Mouse (Mus musculus) right cerebral cortex, postnatal 4 days (tissue): ENCODE results near the gene Tjp3.

Experiments
- DNase-seq: peaks from one replicate; pipeline ENCODE4 v3.0.0-alpha.2; 2022

Gene Tjp3

DNA sequence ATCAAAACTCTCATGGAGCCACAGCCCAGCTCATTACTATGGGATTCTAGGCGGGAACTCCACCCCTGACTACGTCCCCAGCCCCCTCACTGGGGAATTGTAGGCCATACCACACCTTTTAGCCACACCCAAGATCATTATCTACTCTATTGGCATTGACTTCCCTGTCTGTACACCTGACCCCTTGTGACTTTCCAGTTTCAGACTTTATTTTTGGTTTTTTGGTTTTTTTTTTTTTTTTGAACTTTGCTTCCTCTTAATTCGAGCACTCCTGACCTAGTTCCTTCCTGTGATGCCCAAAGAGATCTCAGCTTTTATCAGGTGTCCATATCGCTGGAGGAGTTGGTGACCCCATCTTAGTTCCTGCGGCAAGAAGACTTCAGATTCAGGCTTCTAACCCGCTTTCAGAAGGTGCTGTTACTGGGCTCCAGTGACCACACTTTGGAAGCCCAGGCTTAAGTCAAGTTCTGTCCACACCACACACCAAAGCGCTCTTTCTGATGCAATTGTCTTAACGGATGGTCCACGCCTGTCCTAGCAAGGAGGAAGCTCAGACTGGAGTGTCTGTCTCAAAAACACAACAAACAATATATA lies at the start of gene Tjp3:
Gene Tjp3 (minus strand): TSS at position 71 of the 594 bp plus-strand sequence.
- DNase-seq, result no peak

GRCm38 (mm10) chr10:81340551-81341332 lies 49.4 kb upstream of the Tjp3 start:
- no peak for DNase-seq

DNA sequence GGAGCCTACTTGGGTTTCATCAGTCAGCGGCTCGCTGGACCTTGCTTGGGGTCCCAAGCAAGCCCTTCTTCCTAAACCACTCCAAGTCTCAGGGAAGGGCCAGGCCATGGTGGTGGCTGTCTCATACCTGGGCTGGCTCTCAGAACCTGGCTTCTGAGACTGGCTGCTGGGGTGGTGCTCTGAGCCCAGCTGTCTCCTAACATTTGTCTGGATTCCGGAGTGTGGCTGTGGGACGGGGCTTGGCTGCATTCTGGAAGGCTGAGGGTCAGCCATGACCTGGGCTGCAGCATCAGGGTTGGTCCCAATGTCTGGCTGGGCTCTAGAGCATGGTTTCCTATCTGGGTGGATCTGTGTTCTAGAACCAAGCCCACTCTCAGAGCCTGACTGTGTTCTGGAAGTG lies 45.2 kb upstream of the Tjp3 start:
- no peak for DNase-seq

DNA sequence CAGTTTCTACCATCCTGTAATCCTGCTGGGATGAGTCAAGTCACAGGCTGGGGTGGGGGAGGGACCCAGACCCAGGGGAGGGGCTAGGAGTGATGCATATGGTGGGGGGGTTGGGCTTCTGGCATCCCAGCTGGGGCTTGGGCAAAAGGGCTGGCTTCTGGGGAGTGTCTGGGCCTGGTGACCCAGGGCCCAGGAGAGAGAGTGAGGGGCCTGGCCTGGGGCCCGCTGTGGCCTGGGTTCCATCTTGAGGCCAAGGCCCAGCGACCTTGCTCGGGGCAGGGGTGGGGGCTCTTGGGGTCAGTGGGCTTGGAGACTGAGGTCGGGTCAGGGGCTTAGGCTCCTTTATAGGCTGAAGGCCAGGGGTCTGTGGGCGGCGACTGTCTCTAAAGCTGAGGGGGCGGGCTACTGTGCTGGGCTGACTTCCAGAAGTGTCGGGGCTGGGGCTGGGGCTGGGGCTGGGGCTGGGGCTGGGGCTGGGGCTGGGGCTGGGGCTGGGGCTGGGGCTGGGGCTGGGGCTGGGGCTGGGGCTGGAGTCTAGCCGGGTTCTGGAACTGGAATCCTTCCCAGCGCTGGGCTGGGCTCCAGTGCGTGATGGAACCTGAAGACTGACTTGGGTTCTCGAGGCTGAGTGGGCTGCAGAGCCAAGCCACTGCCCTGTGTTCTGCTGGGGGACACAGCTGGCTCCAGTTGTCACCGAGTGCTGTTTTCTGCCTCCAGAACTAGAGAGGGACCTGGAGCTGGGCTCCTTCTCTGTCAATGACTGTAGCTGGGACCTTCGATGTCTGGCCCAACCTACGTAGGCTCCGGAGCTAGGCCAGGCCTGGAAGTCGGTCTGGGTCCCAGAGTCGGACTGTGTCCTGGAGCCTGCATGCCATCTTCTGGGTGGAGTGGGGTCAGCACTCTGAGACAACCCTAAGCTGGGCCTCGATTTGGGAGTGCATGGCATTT lies 44.3 kb upstream of the Tjp3 start:
- DNase-seq, result no peak

- no peak for DNase-seq
Observed at GRCm38 (mm10) chr10:81334324-81334723, 42.9 kb upstream of the Tjp3 start.

- no peak for DNase-seq
Observed at GRCm38 (mm10) chr10:81332277-81332676, 40.9 kb upstream of the Tjp3 start.

DNA sequence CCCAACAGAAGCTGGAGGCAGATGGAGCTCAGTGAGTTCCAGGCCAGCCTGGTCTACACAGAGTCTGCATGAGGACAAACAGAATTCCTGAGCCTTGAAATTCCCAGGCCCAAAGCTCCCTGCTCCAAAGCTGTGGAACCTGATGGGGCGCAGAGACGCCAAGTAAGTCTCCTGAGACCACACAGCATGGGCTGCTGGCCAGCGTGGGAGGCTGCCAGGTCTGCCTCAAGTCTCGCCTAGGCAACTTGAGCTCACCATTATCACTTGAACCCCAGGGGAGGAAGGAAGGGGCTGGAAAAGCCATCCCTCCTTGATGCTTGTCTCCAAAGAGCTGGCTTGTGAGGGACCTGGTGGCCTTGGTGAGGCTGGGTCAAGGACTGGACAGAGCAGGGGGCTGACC lies 38.6 kb upstream of the Tjp3 start:
- DNase-seq, result no peak

DNA sequence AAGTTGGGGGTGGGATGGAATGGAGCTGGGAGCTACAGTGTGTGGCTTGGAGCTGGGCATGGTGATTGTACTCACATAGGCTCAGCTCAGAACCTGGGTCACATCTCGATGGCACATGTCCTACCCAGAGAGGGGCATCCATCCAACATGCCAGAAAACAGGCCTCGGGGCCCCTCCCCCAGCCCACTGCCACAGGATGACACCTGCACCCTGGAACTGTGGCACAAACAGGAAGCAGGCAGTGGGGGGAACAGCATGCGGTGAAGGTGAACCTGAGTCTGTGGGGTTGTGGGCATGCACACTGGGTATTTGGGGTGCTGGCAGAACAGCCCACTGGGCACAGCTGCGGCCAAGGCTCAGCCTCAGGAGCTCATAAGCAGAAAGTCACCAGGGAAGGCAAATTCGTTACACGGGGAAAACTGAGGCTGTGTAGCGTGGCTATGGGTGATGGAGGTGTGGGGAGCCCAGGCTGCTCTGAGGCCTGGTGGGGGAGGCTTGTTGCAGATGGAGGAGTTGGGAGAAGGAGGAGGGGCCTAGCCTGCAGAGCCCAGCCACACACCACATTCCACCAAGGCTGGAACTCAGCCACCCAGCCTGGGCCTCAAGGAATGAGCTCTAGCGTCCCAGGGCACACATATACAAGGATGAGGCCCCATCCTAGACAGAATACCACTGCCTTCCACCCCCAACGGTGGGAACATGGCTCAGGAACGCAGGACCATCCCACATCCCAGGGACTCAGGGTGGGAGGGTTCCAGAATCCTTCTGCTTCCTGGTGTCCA lies 38.0 kb upstream of the Tjp3 start:
- DNase-seq, result no peak

- DNase-seq, result no peak
Observed at GRCm38 (mm10) chr10:81328386-81328785, 37.0 kb upstream of the Tjp3 start, which contains the start of gene Tbxa2r. TSS of gene Tbxa2r (plus strand) at chr10:81328731.

GRCm38 (mm10) chr10:81327959-81328358 lies 36.6 kb upstream of the Tjp3 start:
- no peak for DNase-seq

GRCm38 (mm10) chr10:81326858-81327257 lies 35.5 kb upstream of the Tjp3 start:
- DNase-seq, result no peak

- DNase-seq, result no peak
Observed at GRCm38 (mm10) chr10:81325781-81326180, 34.4 kb upstream of the Tjp3 start.

GRCm38 (mm10) chr10:81325176-81325575 lies 33.8 kb upstream of the Tjp3 start:
- no peak for DNase-seq

DNA sequence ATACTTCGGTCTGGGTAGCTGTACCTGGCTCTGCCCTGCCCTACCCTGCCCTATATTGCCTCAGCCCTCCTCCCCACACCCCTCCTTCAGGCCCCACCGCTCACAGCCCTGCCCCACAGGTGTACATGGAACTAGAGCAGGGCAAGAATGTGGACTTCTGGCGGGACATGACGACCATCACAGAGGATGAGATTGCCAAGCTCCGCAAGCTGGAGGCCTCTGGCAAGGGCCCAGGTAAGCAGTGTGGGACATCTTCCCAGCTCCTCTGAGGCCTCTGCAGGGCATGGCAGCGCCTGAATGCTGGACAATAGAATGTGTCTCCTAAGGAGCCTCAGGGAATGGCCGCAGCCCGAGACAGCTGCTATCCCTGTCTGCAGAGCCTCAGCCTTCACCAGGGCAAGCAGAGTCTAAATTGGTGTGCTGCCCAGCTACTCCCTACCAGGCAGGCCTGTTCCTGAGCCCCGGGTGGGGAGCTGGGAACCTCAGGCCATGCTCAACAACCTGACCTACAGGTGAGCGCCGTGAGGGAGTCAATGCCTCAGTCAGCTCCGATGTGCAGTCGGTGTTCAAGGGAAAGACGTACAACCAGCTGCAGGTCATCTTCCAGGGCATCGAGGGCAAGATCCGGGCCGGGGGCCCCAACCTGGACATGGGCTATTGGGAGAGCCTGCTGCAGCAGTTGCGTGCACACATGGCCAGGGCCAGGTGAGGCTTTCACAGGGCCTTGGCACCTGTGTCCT lies 32.6 kb upstream of the Tjp3 start:
- DNase-seq, result no peak

DNA sequence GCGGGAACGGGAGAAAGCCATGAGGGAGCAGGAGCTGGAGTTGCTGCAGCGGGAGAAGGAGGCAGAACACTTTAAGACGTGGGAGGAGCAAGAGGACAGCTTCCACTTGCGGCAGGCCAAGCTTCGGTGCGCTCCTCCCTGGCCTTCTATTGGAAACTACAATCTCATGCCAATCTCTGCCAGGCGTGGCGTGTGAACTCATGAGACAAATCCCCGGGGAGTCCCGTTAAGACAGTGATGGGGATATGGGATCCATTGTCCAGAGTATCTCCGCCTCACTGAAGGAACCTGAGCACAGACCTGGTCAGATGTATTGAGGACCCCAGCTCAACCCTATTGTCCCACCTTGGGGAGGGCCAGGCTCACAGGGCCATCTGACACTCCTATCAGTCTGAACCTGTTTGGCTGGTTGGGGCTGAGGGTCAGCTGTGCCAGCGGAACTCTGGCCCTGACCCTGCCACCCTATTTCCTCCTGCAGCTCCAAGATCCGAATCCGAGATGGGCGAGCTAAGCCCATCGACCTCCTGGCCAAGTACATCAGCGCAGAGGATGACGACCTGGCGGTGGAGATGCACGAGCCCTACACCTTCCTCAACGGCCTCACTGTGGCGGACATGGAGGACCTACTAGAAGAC lies 31.9 kb upstream of the Tjp3 start:
- DNase-seq, result no peak

- no peak for DNase-seq
Observed at GRCm38 (mm10) chr10:81322444-81322843, 31.1 kb upstream of the Tjp3 start.

- DNase-seq, result no peak
Observed at GRCm38 (mm10) chr10:81321436-81321835, 30.1 kb upstream of the Tjp3 start.

DNA sequence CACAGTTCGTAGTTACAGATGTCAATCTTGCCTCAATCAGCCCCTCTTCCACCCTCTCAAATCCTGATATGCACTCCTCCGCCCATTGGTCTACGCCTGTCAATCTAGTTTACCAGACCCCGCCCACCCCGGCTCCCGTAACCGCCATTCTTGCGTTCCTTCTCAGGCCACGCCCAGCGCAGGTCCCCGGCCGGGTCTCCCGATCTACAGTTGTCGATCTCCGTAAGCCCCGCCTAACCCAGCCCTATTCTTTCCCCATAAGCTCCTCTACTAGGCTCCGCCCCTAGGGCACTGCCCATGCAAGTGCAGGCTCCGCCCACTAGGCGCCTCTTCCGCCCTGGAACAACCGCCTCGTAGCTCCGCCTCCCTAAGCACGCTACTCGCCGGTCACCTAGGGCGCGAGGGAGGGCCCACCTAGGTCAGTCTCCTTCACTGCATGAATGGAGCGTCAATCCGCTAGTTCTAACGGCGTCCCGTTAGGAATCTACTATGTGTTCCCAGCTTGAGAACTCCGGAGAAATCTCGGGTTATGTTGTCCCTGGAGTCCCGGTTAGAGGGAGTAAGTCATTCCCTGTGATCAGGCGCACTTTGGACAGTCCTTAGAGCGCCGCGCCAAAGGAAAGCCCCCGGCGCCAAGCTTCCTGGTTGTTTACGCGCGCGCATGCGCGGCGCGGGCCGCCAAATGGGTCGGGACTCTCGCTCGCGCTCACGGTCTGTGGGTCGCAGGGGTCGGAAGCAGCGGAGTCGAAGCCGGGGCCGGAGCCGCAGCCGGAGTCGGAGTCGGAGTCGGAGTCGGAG lies 29.4 kb upstream of the Tjp3 start, which contains the start of gene Cactin:
Gene Cactin (plus strand): TSS at position 554 of the 798 bp plus-strand sequence.
- DNase-seq, result peak; percentile 99

DNA sequence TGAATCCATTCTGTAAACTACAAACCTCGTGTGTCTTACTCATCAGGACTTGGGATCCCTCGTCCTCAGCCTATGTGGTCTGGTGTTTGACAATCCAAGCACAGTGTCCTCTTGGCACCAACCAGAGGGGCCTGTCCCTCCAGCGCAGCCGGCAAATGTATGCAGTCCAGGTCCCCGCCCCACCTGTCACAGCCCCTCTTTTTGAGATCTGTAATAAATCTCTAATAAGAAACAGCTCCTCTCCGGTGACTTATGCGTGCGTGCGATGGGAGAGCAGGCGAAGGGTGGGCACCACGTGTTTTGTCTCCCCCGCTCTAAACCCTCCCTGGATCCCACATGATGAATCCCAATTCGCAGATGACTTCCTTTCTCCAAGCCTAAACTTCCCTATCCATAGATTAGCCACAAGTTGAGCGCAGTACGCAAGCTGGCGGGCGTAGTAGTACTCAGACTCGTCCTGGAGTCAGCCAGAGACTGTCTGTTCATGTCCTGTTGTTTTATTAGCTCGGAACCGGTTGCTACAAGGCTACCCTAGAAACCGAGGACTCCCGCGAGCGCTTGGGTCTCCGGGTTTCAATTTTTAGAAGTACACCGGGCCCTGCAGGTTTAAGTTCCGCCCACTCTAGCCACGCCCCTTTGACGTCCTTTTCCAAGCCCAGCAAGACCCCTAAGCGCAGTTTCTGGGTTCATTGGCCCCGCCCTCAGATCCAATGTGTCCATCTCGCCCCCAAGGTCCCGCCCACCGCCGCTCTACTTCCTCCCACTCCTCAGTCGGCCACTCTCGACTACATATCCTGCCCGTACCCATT lies 28.6 kb upstream of the Tjp3 start:
- DNase-seq, result peak; percentile 44

DNA sequence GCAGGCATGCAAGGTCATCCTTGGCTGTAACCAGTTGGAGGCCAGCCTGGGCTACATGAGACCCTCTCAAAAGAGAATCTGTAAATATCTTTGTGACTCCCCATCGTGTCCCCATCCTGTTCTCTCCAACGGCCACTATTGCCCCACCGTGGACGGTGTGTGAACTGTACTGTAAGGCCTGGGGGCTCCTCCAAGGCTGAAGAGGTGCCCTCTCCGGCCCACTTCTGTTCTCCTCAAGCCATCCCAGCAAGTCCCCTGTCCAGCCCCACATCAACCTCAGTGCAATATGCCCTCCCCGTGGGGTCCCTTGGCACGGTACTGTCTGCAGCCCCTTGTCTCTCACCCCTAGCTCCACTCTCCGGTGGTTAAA lies 27.9 kb upstream of the Tjp3 start:
- DNase-seq, result no peak
